Mouse (Mus musculus): Measurements from ENCODE around the gene Pltp. TPM values are rescaled to one million over a fixed set of nuclear protein-coding genes. Genes with fewer than 3 reads are reported as not detected.
"Not testable (repeated sequence)": the region's sequence is repeated elsewhere in the genome, so short reads cannot be mapped to it uniquely, and the experiment has no call there.

Pltp gene
- polyA plus RNA-seq, 1 experiment from 2014 or later = 28.1 TPM

- Histone ChIP-seq H3K4me3 (ENCODE audit: low read depth, low read length) (no peak overlapping the region), H3K27me3 (replicated peaks; ENCODE audit: control insufficient read depth, insufficient read depth, low read length) (peaks cover 16% of the 10 kb centered on the region), H3K36me3 (ENCODE audit: control insufficient read depth, insufficient read depth, low read length) (no peaks in the 10 kb centered on the region), H3K27ac (ENCODE audit: low read depth) (peak overlapping the region; percentile 47), H3K9ac (ENCODE audit: low read length) (no peak overlapping the region), H3K4me2 (ENCODE audit: low read length) (peak overlapping the region; percentile 13; the same call in 1 of the 2 replicates), H3K4me1 (replicated peaks; ENCODE audit: control insufficient read depth, insufficient read depth, low read length) (peaks cover 24% of the 10 kb centered on the region; the same call in 1 of the 2 replicates), H3K9me3 (ENCODE audit: control insufficient read depth, low read length) (no peaks in the 10 kb centered on the region)
- WGBS = 23% methylated on average over 9 of the region's 9 CpGs
- peak; percentile 62 for ATAC-seq (replicated peaks; ENCODE audit: low FRiP score, low TSS enrichment, low read depth)
- DNase-seq (ENCODE audit: low spot score) = peak; percentile 86
Observed at GRCm38 (mm10) chr2:164862179-164862861, 4.8 kb upstream of the Pltp start.

- peaks cover 31% of the 10 kb centered on the region; the same call in 1 of the 2 replicates for H3K4me1 ChIP-seq (replicated peaks; ENCODE audit: control insufficient read depth, insufficient read depth, low read length)
- H3K27ac ChIP-seq (ENCODE audit: low read depth) = no peak overlapping the region
- H3K4me2 ChIP-seq (ENCODE audit: low read length) = no peak overlapping the region
- DNase-seq (ENCODE audit: low spot score) (no peak), ATAC-seq (replicated peaks; ENCODE audit: low FRiP score, low TSS enrichment, low read depth) (no peak)
- no peak overlapping the region for H3K4me3 ChIP-seq (ENCODE audit: low read depth, low read length)
- no peaks in the 10 kb centered on the region for H3K36me3 ChIP-seq (ENCODE audit: control insufficient read depth, insufficient read depth, low read length)
- peaks cover 27% of the 10 kb centered on the region for H3K27me3 ChIP-seq (replicated peaks; ENCODE audit: control insufficient read depth, insufficient read depth, low read length)
- no peak overlapping the region for H3K9ac ChIP-seq (ENCODE audit: low read length)
- H3K9me3 ChIP-seq (ENCODE audit: control insufficient read depth, low read length) = no peaks in the 10 kb centered on the region
- 73% methylated on average over 4 of the region's 4 CpGs for WGBS
Observed at GRCm38 (mm10) chr2:164861094-164861493, 3.6 kb upstream of the Pltp start.

- 55% methylated on average over 9 of the region's 9 CpGs for WGBS
- H3K27me3 ChIP-seq (replicated peaks; ENCODE audit: control insufficient read depth, insufficient read depth, low read length) = peaks cover 33% of the 10 kb centered on the region
- no peak overlapping the region for H3K4me3 ChIP-seq (ENCODE audit: low read depth, low read length)
- H3K36me3 ChIP-seq (ENCODE audit: control insufficient read depth, insufficient read depth, low read length) = no peaks in the 10 kb centered on the region
- no peak overlapping the region for H3K9ac ChIP-seq (ENCODE audit: low read length)
- ATAC-seq (replicated peaks; ENCODE audit: low FRiP score, low TSS enrichment, low read depth) = no peak
- no peaks in the 10 kb centered on the region for H3K9me3 ChIP-seq (ENCODE audit: control insufficient read depth, low read length)
- H3K4me2 ChIP-seq (ENCODE audit: low read length) = no peak overlapping the region
- no peak overlapping the region for H3K27ac ChIP-seq (ENCODE audit: low read depth)
- no peak for DNase-seq (ENCODE audit: low spot score)
- peaks cover 31% of the 10 kb centered on the region; the same call in 1 of the 2 replicates for H3K4me1 ChIP-seq (replicated peaks; ENCODE audit: control insufficient read depth, insufficient read depth, low read length)
Observed at GRCm38 (mm10) chr2:164859640-164860432, 2.3 kb upstream of the Pltp start.

- peaks cover 33% of the 10 kb centered on the region for H3K27me3 ChIP-seq (replicated peaks; ENCODE audit: control insufficient read depth, insufficient read depth, low read length)
- H3K4me3 ChIP-seq (ENCODE audit: low read depth, low read length) = no peak overlapping the region
- ATAC-seq (replicated peaks; ENCODE audit: low FRiP score, low TSS enrichment, low read depth) (no peak), DNase-seq (ENCODE audit: low spot score) (no peak)
- no peak overlapping the region for H3K27ac ChIP-seq (ENCODE audit: low read depth)
- H3K9ac ChIP-seq (ENCODE audit: low read length) = no peak overlapping the region
- no peak overlapping the region for H3K4me2 ChIP-seq (ENCODE audit: low read length)
- 47% methylated on average over 2 of the region's 2 CpGs for WGBS
- H3K9me3 ChIP-seq (ENCODE audit: control insufficient read depth, low read length) = no peaks in the 10 kb centered on the region
- H3K4me1 ChIP-seq (replicated peaks; ENCODE audit: control insufficient read depth, insufficient read depth, low read length) = peaks cover 31% of the 10 kb centered on the region; the same call in 1 of the 2 replicates
- H3K36me3 ChIP-seq (ENCODE audit: control insufficient read depth, insufficient read depth, low read length) = no peaks in the 10 kb centered on the region
Observed at GRCm38 (mm10) chr2:164859155-164859554, 1.6 kb upstream of the Pltp start.

GRCm38 (mm10) chr2:164857842-164858553, 487 bp upstream of the Pltp start:
- ATAC-seq (replicated peaks; ENCODE audit: low FRiP score, low TSS enrichment, low read depth) = no peak
- WGBS = 10% methylated on average over 19 of the region's 19 CpGs
- H3K27me3 ChIP-seq (replicated peaks; ENCODE audit: control insufficient read depth, insufficient read depth, low read length) = peaks cover 33% of the 10 kb centered on the region
- peak overlapping the region; percentile 48 for H3K9ac ChIP-seq (ENCODE audit: low read length)
- H3K9me3 ChIP-seq (ENCODE audit: control insufficient read depth, low read length) = no peaks in the 10 kb centered on the region
- no peak overlapping the region for H3K27ac ChIP-seq (ENCODE audit: low read depth)
- no peaks in the 10 kb centered on the region for H3K36me3 ChIP-seq (ENCODE audit: control insufficient read depth, insufficient read depth, low read length)
- H3K4me2 ChIP-seq (ENCODE audit: low read length) = peak overlapping the region; percentile 96
- H3K4me1 ChIP-seq (replicated peaks; ENCODE audit: control insufficient read depth, insufficient read depth, low read length) = peaks cover 31% of the 10 kb centered on the region; the same call in 1 of the 2 replicates
- no peak for DNase-seq (ENCODE audit: low spot score)
- peak overlapping the region; percentile 58 for H3K4me3 ChIP-seq (ENCODE audit: low read depth, low read length)

- Histone ChIP-seq H3K4me2 (ENCODE audit: low read length) (peak overlapping the region; percentile 96), H3K27ac (ENCODE audit: low read depth) (no peak overlapping the region), H3K27me3 (replicated peaks; ENCODE audit: control insufficient read depth, insufficient read depth, low read length) (peaks cover 33% of the 10 kb centered on the region), H3K4me3 (ENCODE audit: low read depth, low read length) (peak overlapping the region; percentile 58), H3K9me3 (ENCODE audit: control insufficient read depth, low read length) (no peaks in the 10 kb centered on the region), H3K36me3 (ENCODE audit: control insufficient read depth, insufficient read depth, low read length) (no peaks in the 10 kb centered on the region), H3K9ac (ENCODE audit: low read length) (peak overlapping the region; percentile 12; the same call in 1 of the 2 replicates), H3K4me1 (replicated peaks; ENCODE audit: control insufficient read depth, insufficient read depth, low read length) (peaks cover 20% of the 10 kb centered on the region; the same call in 1 of the 2 replicates)
- DNase-seq (ENCODE audit: low spot score) (no peak), ATAC-seq (replicated peaks; ENCODE audit: low FRiP score, low TSS enrichment, low read depth) (peak; percentile 29; the same call in 1 of the 2 replicates)
- WGBS = 2% methylated on average over 42 of the region's 42 CpGs
Observed at GRCm38 (mm10) chr2:164856309-164857100, 1.0 kb downstream of the Pltp start.

- H3K27me3 ChIP-seq (replicated peaks; ENCODE audit: control insufficient read depth, insufficient read depth, low read length) = peaks cover 33% of the 10 kb centered on the region
- H3K4me2 ChIP-seq (ENCODE audit: low read length); DNase-seq (ENCODE audit: low spot score); H3K9ac ChIP-seq (ENCODE audit: low read length); H3K36me3 ChIP-seq (ENCODE audit: control insufficient read depth, insufficient read depth, low read length); ATAC-seq (replicated peaks; ENCODE audit: low FRiP score, low TSS enrichment, low read depth); H3K9me3 ChIP-seq (ENCODE audit: control insufficient read depth, low read length); H3K27ac ChIP-seq (ENCODE audit: low read depth); H3K4me3 ChIP-seq (ENCODE audit: low read depth, low read length): not testable (repeated sequence)
- peaks cover 19% of the 10 kb centered on the region; the same call in 1 of the 2 replicates for H3K4me1 ChIP-seq (replicated peaks; ENCODE audit: control insufficient read depth, insufficient read depth, low read length)
- WGBS = 85% methylated on average over 5 of the region's 5 CpGs
Observed at GRCm38 (mm10) chr2:164855572-164855971, 1.9 kb downstream of the Pltp start.

GRCm38 (mm10) chr2:164850061-164850460, 7.5 kb downstream of the Pltp start:
- DNase-seq (ENCODE audit: low spot score) = no peak
- H3K4me1 ChIP-seq (replicated peaks; ENCODE audit: control insufficient read depth, insufficient read depth, low read length) = no peaks in the 10 kb centered on the region
- no peaks in the 10 kb centered on the region for H3K36me3 ChIP-seq (ENCODE audit: control insufficient read depth, insufficient read depth, low read length)
- H3K9me3 ChIP-seq (ENCODE audit: control insufficient read depth, low read length) = no peaks in the 10 kb centered on the region
- H3K9ac ChIP-seq (ENCODE audit: low read length) = no peak overlapping the region
- no peak overlapping the region for H3K4me2 ChIP-seq (ENCODE audit: low read length)
- no peak overlapping the region for H3K4me3 ChIP-seq (ENCODE audit: low read depth, low read length)
- 77% methylated on average over 8 of the region's 8 CpGs for WGBS
- ATAC-seq (replicated peaks; ENCODE audit: low FRiP score, low TSS enrichment, low read depth) = no peak
- H3K27me3 ChIP-seq (replicated peaks; ENCODE audit: control insufficient read depth, insufficient read depth, low read length) = no peaks in the 10 kb centered on the region; the same call in 1 of the 2 replicates
- no peak overlapping the region for H3K27ac ChIP-seq (ENCODE audit: low read depth)
